Mouse (Mus musculus) adrenal gland, postnatal 36 days (tissue): ENCODE results near the gene Ccl11. TPM values are rescaled to one million over a fixed set of nuclear protein-coding genes. Genes with fewer than 3 reads are reported as not detected.
A peak's percentile ranks its signal among the peaks of the same experiment; 100 is the strongest.

Source experiments
- DNase-seq, 2 experiments: peaks; one replicate each; pipeline ENCODE4 v3.0.0; 2021; ENCODE audit warnings: mixed read lengths in 1 of 2
- total RNA-seq, 2 experiments: library from RNA; stranded (reverse); gene quantifications; 2 replicates each; pipeline ENCODE4 v1.2.3; 2021

Ccl11 gene
- total RNA-seq, 2 experiments from 2014 or later: 4.2 to 7.5 TPM

- DNase-seq: peak; percentile 29 to 43
Observed at GRCm38 (mm10) chr11:82047746-82048415, 9.7 kb upstream of the Ccl11 start.

GRCm38 (mm10) chr11:82053849-82054248 lies 3.8 kb upstream of the Ccl11 start:
- DNase-seq: no peak

GRCm38 (mm10) chr11:82062226-82062625 lies 4.6 kb downstream of the Ccl11 start:
- no peak for DNase-seq

- no peak for DNase-seq
Observed at GRCm38 (mm10) chr11:82063454-82063853, 5.8 kb downstream of the Ccl11 start.

- DNase-seq: no peak
Observed at GRCm38 (mm10) chr11:82066953-82067571, 9.4 kb downstream of the Ccl11 start.

- no peak for DNase-seq
Observed at GRCm38 (mm10) chr11:82071076-82071475, 13.5 kb downstream of the Ccl11 start.

- no peak for DNase-seq
Observed at GRCm38 (mm10) chr11:82072374-82072773, 14.8 kb downstream of the Ccl11 start.

- DNase-seq: no peak
Observed at GRCm38 (mm10) chr11:82072984-82073383, 15.4 kb downstream of the Ccl11 start.

GRCm38 (mm10) chr11:82073686-82074085 lies 16.1 kb downstream of the Ccl11 start:
- no peak for DNase-seq

GRCm38 (mm10) chr11:82077031-82077430 lies 19.4 kb downstream of the Ccl11 start:
- DNase-seq: no peak

GRCm38 (mm10) chr11:82078136-82078730 lies 20.6 kb downstream of the Ccl11 start:
- DNase-seq: no peak

- no peak for DNase-seq
Observed at GRCm38 (mm10) chr11:82080865-82081264, 23.2 kb downstream of the Ccl11 start.

GRCm38 (mm10) chr11:82084360-82084759 lies 26.7 kb downstream of the Ccl11 start:
- DNase-seq: no peak

GRCm38 (mm10) chr11:82099511-82100323 lies 42.1 kb downstream of the Ccl11 start:
- DNase-seq: no peak

- no peak for DNase-seq
Observed at GRCm38 (mm10) chr11:82101087-82101486, 43.5 kb downstream of the Ccl11 start.

GRCm38 (mm10) chr11:82101529-82101928 lies 43.9 kb downstream of the Ccl11 start, which contains the start of gene Ccl12:
TSS of gene Ccl12 (plus strand) at chr11:82101845.
- no peak for DNase-seq

- DNase-seq: no peak
Observed at GRCm38 (mm10) chr11:82109611-82110010, 52.0 kb downstream of the Ccl11 start.

GRCm38 (mm10) chr11:82110372-82111248 lies 53.0 kb downstream of the Ccl11 start:
- no peak for DNase-seq
